Mouse (Mus musculus): Measurements from ENCODE around the gene Sectm1b. TPM values are rescaled to one million over a fixed set of nuclear protein-coding genes. Genes with fewer than 3 reads are reported as not detected.

Sectm1b gene
- polyA plus RNA-seq, 1 experiment from 2014 or later = not detected

GRCm38 (mm10) chr11:121099762-121100161 is 36.4 kb upstream of the Sectm1b start:
- DNase-seq (ENCODE audit: low spot score, missing footprints) (peak; percentile 59), ATAC-seq (ENCODE audit: low FRiP score) (no peak)
- H3K27ac ChIP-seq (ENCODE audit: low read depth, low read length) = no peak overlapping the region
- H3K27me3 ChIP-seq (ENCODE audit: control insufficient read depth, insufficient read depth, low read length) = no peaks in the 10 kb centered on the region
- H3K4me1 ChIP-seq (ENCODE audit: control insufficient read depth, insufficient read depth, low read length) = no peaks in the 10 kb centered on the region
- H3K9ac ChIP-seq (ENCODE audit: low read length) = no peak overlapping the region
- H3K36me3 ChIP-seq (ENCODE audit: control insufficient read depth, insufficient read depth, low read length) = no peaks in the 10 kb centered on the region
- WGBS = 80% methylated on average over 7 of the region's 7 CpGs
- H3K9me3 ChIP-seq (ENCODE audit: control insufficient read depth, low read length) = no peaks in the 10 kb centered on the region; the same call in 1 of the 2 replicates
- H3K4me3 ChIP-seq (ENCODE audit: low read depth, low read length) = no peak overlapping the region
- H3K4me2 ChIP-seq = no peak overlapping the region

- Histone ChIP-seq H3K27ac (ENCODE audit: low read depth, low read length) (no peak overlapping the region), H3K4me3 (ENCODE audit: low read depth, low read length) (no peak overlapping the region), H3K4me2 (no peak overlapping the region), H3K27me3 (ENCODE audit: control insufficient read depth, insufficient read depth, low read length) (no peaks in the 10 kb centered on the region), H3K9ac (ENCODE audit: low read length) (no peak overlapping the region), H3K4me1 (ENCODE audit: control insufficient read depth, insufficient read depth, low read length) (no peaks in the 10 kb centered on the region), H3K9me3 (ENCODE audit: control insufficient read depth, low read length) (no peaks in the 10 kb centered on the region), H3K36me3 (ENCODE audit: control insufficient read depth, insufficient read depth, low read length) (no peaks in the 10 kb centered on the region)
- DNase-seq (ENCODE audit: low spot score, missing footprints) = peak; percentile 72
- 90% methylated on average over 14 of the region's 14 CpGs for WGBS
- no peak for ATAC-seq (ENCODE audit: low FRiP score)
These were observed 29.5 kb upstream of the Sectm1b start for GRCm38 (mm10) chr11:121092606-121093585.

GRCm38 (mm10) chr11:121090943-121091342 is 27.6 kb upstream of the Sectm1b start:
- Histone ChIP-seq H3K4me1 (ENCODE audit: control insufficient read depth, insufficient read depth, low read length) (no peaks in the 10 kb centered on the region), H3K27me3 (ENCODE audit: control insufficient read depth, insufficient read depth, low read length) (no peaks in the 10 kb centered on the region), H3K4me2 (no peak overlapping the region), H3K36me3 (ENCODE audit: control insufficient read depth, insufficient read depth, low read length) (no peaks in the 10 kb centered on the region), H3K4me3 (ENCODE audit: low read depth, low read length) (no peak overlapping the region), H3K9ac (ENCODE audit: low read length) (no peak overlapping the region), H3K9me3 (ENCODE audit: control insufficient read depth, low read length) (no peaks in the 10 kb centered on the region), H3K27ac (ENCODE audit: low read depth, low read length) (no peak overlapping the region)
- DNase-seq (ENCODE audit: low spot score, missing footprints) = no peak
- ATAC-seq (ENCODE audit: low FRiP score) = no peak
- WGBS = 81% methylated on average over 4 of the region's 4 CpGs

GRCm38 (mm10) chr11:121089756-121090546 is 26.6 kb upstream of the Sectm1b start:
- H3K9me3 ChIP-seq (ENCODE audit: control insufficient read depth, low read length) = no peaks in the 10 kb centered on the region
- DNase-seq (ENCODE audit: low spot score, missing footprints) (peak; percentile 60), ATAC-seq (ENCODE audit: low FRiP score) (no peak)
- no peaks in the 10 kb centered on the region for H3K27me3 ChIP-seq (ENCODE audit: control insufficient read depth, insufficient read depth, low read length)
- WGBS = 92% methylated on average over 2 of the region's 2 CpGs
- no peak overlapping the region for H3K4me2 ChIP-seq
- H3K27ac ChIP-seq (ENCODE audit: low read depth, low read length) = no peak overlapping the region
- no peaks in the 10 kb centered on the region for H3K4me1 ChIP-seq (ENCODE audit: control insufficient read depth, insufficient read depth, low read length)
- H3K4me3 ChIP-seq (ENCODE audit: low read depth, low read length) = no peak overlapping the region
- no peaks in the 10 kb centered on the region for H3K36me3 ChIP-seq (ENCODE audit: control insufficient read depth, insufficient read depth, low read length)
- no peak overlapping the region for H3K9ac ChIP-seq (ENCODE audit: low read length)

GRCm38 (mm10) chr11:121088997-121089396 is 25.6 kb upstream of the Sectm1b start:
- H3K4me2 ChIP-seq = no peak overlapping the region
- H3K36me3 ChIP-seq (ENCODE audit: control insufficient read depth, insufficient read depth, low read length) = no peaks in the 10 kb centered on the region
- H3K27me3 ChIP-seq (ENCODE audit: control insufficient read depth, insufficient read depth, low read length) = no peaks in the 10 kb centered on the region
- no peak overlapping the region for H3K27ac ChIP-seq (ENCODE audit: low read depth, low read length)
- ATAC-seq (ENCODE audit: low FRiP score) (no peak), DNase-seq (ENCODE audit: low spot score, missing footprints) (peak; percentile 6)
- H3K9ac ChIP-seq (ENCODE audit: low read length) = no peak overlapping the region
- H3K4me1 ChIP-seq (ENCODE audit: control insufficient read depth, insufficient read depth, low read length) = no peaks in the 10 kb centered on the region
- H3K9me3 ChIP-seq (ENCODE audit: control insufficient read depth, low read length) = no peaks in the 10 kb centered on the region
- WGBS = 83% methylated on average over 6 of the region's 6 CpGs
- no peak overlapping the region for H3K4me3 ChIP-seq (ENCODE audit: low read depth, low read length)

GRCm38 (mm10) chr11:121086296-121086695 is 22.9 kb upstream of the Sectm1b start:
- Histone ChIP-seq H3K27ac (ENCODE audit: low read depth, low read length) (no peak overlapping the region), H3K4me2 (no peak overlapping the region), H3K36me3 (ENCODE audit: control insufficient read depth, insufficient read depth, low read length) (no peaks in the 10 kb centered on the region), H3K27me3 (ENCODE audit: control insufficient read depth, insufficient read depth, low read length) (no peaks in the 10 kb centered on the region), H3K4me3 (ENCODE audit: low read depth, low read length) (no peak overlapping the region), H3K9me3 (ENCODE audit: control insufficient read depth, low read length) (no peaks in the 10 kb centered on the region), H3K9ac (ENCODE audit: low read length) (no peak overlapping the region), H3K4me1 (ENCODE audit: control insufficient read depth, insufficient read depth, low read length) (no peaks in the 10 kb centered on the region)
- WGBS = 74% methylated on average over 4 of the region's 4 CpGs
- ATAC-seq (ENCODE audit: low FRiP score) (no peak), DNase-seq (ENCODE audit: low spot score, missing footprints) (peak; percentile 14)

GRCm38 (mm10) chr11:121085181-121085580 is 21.8 kb upstream of the Sectm1b start:
- DNase-seq (ENCODE audit: low spot score, missing footprints) = peak; percentile 59
- WGBS = 83% methylated on average over 5 of the region's 5 CpGs

GRCm38 (mm10) chr11:121082857-121083500 is 19.6 kb upstream of the Sectm1b start:
- peak; percentile 4 for DNase-seq (ENCODE audit: low spot score, missing footprints)
- Histone ChIP-seq H3K27ac (ENCODE audit: low read depth, low read length) (no peak overlapping the region), H3K4me2 (no peak overlapping the region), H3K9ac (ENCODE audit: low read length) (no peak overlapping the region), H3K9me3 (ENCODE audit: control insufficient read depth, low read length) (no peaks in the 10 kb centered on the region), H3K36me3 (ENCODE audit: control insufficient read depth, insufficient read depth, low read length) (no peaks in the 10 kb centered on the region), H3K27me3 (ENCODE audit: control insufficient read depth, insufficient read depth, low read length) (no peaks in the 10 kb centered on the region), H3K4me3 (ENCODE audit: low read depth, low read length) (no peak overlapping the region), H3K4me1 (ENCODE audit: control insufficient read depth, insufficient read depth, low read length) (no peaks in the 10 kb centered on the region)
- no peak for ATAC-seq (ENCODE audit: low FRiP score)
- WGBS = 81% methylated on average over 6 of the region's 6 CpGs

More at GRCm38 (mm10) chr11:121085181-121085580, 21.8 kb upstream of the Sectm1b start:
- Histone ChIP-seq H3K27me3 (ENCODE audit: control insufficient read depth, insufficient read depth, low read length) (no peaks in the 10 kb centered on the region), H3K4me1 (ENCODE audit: control insufficient read depth, insufficient read depth, low read length) (no peaks in the 10 kb centered on the region), H3K9me3 (ENCODE audit: control insufficient read depth, low read length) (no peaks in the 10 kb centered on the region), H3K36me3 (ENCODE audit: control insufficient read depth, insufficient read depth, low read length) (no peaks in the 10 kb centered on the region), H3K9ac (ENCODE audit: low read length) (no peak overlapping the region), H3K27ac (ENCODE audit: low read depth, low read length) (no peak overlapping the region), H3K4me2 (no peak overlapping the region), H3K4me3 (ENCODE audit: low read depth, low read length) (no peak overlapping the region)
- no peak for ATAC-seq (ENCODE audit: low FRiP score)

Data from midbrain, embryonic 11.5 days (tissue).